Mouse (Mus musculus): Measurements from ENCODE around the gene Il10rb.

Gene Il10rb

DNA sequence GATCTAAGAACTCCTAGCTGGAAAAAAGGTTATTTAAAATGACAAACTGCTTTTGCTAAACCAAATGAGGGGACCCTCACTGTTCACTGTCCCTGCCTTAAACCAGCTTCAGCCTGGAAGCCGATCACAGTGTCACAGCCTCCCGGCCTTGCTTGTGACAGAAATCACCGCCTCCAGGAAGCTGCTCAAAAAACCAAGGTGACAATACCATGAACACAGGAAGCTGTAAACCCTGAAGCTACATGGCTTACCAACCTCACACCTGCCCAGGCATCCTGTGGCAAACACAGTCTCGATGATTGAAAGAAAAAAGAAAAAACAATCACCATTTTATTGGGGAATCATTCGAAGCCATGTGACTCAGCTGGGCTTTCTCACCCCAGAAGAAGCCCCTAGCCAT is 39.6 kb downstream of the Il10rb start:
- H3K36me3 ChIP-seq (ENCODE audit: control insufficient read depth, insufficient read depth, low read length, poor library complexity, severe bottlenecking): no peaks in the 10 kb centered on the region
- H3K27me3 ChIP-seq (ENCODE audit: control insufficient read depth, insufficient read depth, low read length, poor library complexity, severe bottlenecking): no peaks in the 10 kb centered on the region
- peak; percentile 65 for DNase-seq (ENCODE audit: low read depth, low spot score)

- no peaks in the 10 kb centered on the region for H3K36me3 ChIP-seq (ENCODE audit: control insufficient read depth, insufficient read depth, low read length, poor library complexity, severe bottlenecking)
- no peaks in the 10 kb centered on the region for H3K27me3 ChIP-seq (ENCODE audit: control insufficient read depth, insufficient read depth, low read length, poor library complexity, severe bottlenecking)
- DNase-seq (ENCODE audit: low read depth, low spot score): peak; percentile 74
Measured at GRCm38 (mm10) chr16:91446778-91447511, 41.0 kb downstream of the Il10rb start.

- Histone ChIP-seq H3K36me3 (ENCODE audit: control insufficient read depth, insufficient read depth, low read length, poor library complexity, severe bottlenecking) (no peaks in the 10 kb centered on the region), H3K27me3 (ENCODE audit: control insufficient read depth, insufficient read depth, low read length, poor library complexity, severe bottlenecking) (no peaks in the 10 kb centered on the region)
- no peak for DNase-seq (ENCODE audit: low read depth, low spot score)
Measured at GRCm38 (mm10) chr16:91447512-91447900, 41.5 kb downstream of the Il10rb start.

- no peaks in the 10 kb centered on the region for H3K36me3 ChIP-seq (ENCODE audit: control insufficient read depth, insufficient read depth, low read length, poor library complexity, severe bottlenecking)
- no peaks in the 10 kb centered on the region for H3K27me3 ChIP-seq (ENCODE audit: control insufficient read depth, insufficient read depth, low read length, poor library complexity, severe bottlenecking)
- no peak for DNase-seq (ENCODE audit: low read depth, low spot score)
Measured at GRCm38 (mm10) chr16:91448088-91448487, 42.1 kb downstream of the Il10rb start.

- Histone ChIP-seq H3K27me3 (ENCODE audit: control insufficient read depth, insufficient read depth, low read length, poor library complexity, severe bottlenecking) (no peaks in the 10 kb centered on the region), H3K36me3 (ENCODE audit: control insufficient read depth, insufficient read depth, low read length, poor library complexity, severe bottlenecking) (no peaks in the 10 kb centered on the region)
- no peak for DNase-seq (ENCODE audit: low read depth, low spot score)
Measured at GRCm38 (mm10) chr16:91448895-91449294, 42.9 kb downstream of the Il10rb start.

- no peaks in the 10 kb centered on the region for H3K36me3 ChIP-seq (ENCODE audit: control insufficient read depth, insufficient read depth, low read length, poor library complexity, severe bottlenecking)
- H3K27me3 ChIP-seq (ENCODE audit: control insufficient read depth, insufficient read depth, low read length, poor library complexity, severe bottlenecking): no peaks in the 10 kb centered on the region
- DNase-seq (ENCODE audit: low read depth, low spot score): no peak
Measured at GRCm38 (mm10) chr16:91450137-91451064, 44.4 kb downstream of the Il10rb start.

GRCm38 (mm10) chr16:91451949-91452348 is 46.0 kb downstream of the Il10rb start:
- H3K27me3 ChIP-seq (ENCODE audit: control insufficient read depth, insufficient read depth, low read length, poor library complexity, severe bottlenecking): no peaks in the 10 kb centered on the region
- no peaks in the 10 kb centered on the region for H3K36me3 ChIP-seq (ENCODE audit: control insufficient read depth, insufficient read depth, low read length, poor library complexity, severe bottlenecking)
- DNase-seq (ENCODE audit: low read depth, low spot score): peak; percentile 61

GRCm38 (mm10) chr16:91452363-91452896 is 46.5 kb downstream of the Il10rb start:
- no peaks in the 10 kb centered on the region for H3K27me3 ChIP-seq (ENCODE audit: control insufficient read depth, insufficient read depth, low read length, poor library complexity, severe bottlenecking)
- no peaks in the 10 kb centered on the region for H3K36me3 ChIP-seq (ENCODE audit: control insufficient read depth, insufficient read depth, low read length, poor library complexity, severe bottlenecking)
- DNase-seq (ENCODE audit: low read depth, low spot score): peak; percentile 44

DNA sequence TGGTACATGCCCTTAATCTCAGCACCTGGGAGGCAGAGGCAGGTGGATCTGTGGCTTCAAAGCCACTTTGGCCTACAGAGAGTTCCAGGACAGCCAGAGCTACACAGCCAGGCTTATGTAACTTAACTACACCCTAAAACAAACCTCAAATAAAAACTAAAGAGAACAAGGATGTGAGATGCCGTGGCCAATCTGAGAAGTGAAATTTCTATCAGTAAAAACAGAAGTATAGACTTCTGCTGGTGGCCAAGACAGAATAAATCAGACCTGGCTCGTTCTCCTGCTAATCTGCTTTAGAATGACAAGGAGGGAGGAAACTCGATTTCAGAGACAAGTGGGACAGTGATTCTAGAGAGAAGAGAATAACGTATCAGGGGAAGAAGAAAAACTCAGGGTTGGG is 49.9 kb downstream of the Il10rb start:
- peak; percentile 63 for DNase-seq (ENCODE audit: low read depth, low spot score)
- Histone ChIP-seq H3K27me3 (ENCODE audit: control insufficient read depth, insufficient read depth, low read length, poor library complexity, severe bottlenecking) (no peaks in the 10 kb centered on the region), H3K36me3 (ENCODE audit: control insufficient read depth, insufficient read depth, low read length, poor library complexity, severe bottlenecking) (no peaks in the 10 kb centered on the region)

DNA sequence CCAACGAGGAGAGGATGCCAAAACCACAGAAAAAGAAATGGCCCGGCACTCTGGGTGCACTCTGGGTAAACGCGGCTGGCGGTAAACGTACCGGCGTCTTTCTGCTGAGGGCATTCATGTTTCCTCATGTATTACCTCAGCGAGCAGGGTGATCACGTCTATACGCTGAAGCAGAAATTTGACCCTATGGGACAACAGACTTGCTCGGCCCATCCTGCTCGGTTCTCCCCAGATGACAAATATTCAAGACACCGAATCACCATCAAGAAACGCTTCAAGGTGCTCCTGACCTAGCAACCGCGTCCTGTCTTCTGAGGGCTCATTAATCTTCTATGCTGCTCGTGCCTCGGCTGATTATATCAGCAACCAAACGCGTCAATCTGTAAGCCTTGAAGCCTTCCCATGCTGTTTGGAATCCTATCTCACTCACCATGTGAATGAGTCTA is 52.4 kb downstream of the Il10rb start:
- H3K36me3 ChIP-seq (ENCODE audit: control insufficient read depth, insufficient read depth, low read length, poor library complexity, severe bottlenecking): no peaks in the 10 kb centered on the region
- no peaks in the 10 kb centered on the region for H3K27me3 ChIP-seq (ENCODE audit: control insufficient read depth, insufficient read depth, low read length, poor library complexity, severe bottlenecking)
- DNase-seq (ENCODE audit: low read depth, low spot score): peak; percentile 56

DNA sequence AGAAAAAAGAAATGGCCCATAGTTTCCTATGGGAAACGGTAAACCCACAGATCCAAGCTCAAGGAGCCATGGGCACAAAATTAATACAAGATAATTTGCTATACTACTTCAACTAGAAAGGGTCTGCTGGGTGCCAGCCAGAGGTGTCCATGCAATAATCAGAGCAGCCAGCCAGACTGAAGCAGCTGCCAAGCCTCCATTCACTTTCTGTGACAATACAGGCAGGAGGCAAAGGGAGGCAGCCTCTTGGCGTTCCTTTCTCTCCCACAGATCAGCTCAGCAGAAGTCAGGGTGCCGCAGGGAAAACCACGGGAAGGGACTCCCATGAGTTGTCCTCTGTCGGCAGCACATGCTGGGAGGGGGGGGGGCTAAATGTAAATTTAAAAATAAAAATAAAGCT is 53.0 kb downstream of the Il10rb start:
- no peak for DNase-seq (ENCODE audit: low read depth, low spot score)
- Histone ChIP-seq H3K36me3 (ENCODE audit: control insufficient read depth, insufficient read depth, low read length, poor library complexity, severe bottlenecking) (no peaks in the 10 kb centered on the region), H3K27me3 (ENCODE audit: control insufficient read depth, insufficient read depth, low read length, poor library complexity, severe bottlenecking) (no peaks in the 10 kb centered on the region)

GRCm38 (mm10) chr16:91459396-91459795 is 53.4 kb downstream of the Il10rb start:
- peak; percentile 69 for DNase-seq (ENCODE audit: low read depth, low spot score)
- Histone ChIP-seq H3K36me3 (ENCODE audit: control insufficient read depth, insufficient read depth, low read length, poor library complexity, severe bottlenecking) (no peaks in the 10 kb centered on the region), H3K27me3 (ENCODE audit: control insufficient read depth, insufficient read depth, low read length, poor library complexity, severe bottlenecking) (no peaks in the 10 kb centered on the region)

DNA sequence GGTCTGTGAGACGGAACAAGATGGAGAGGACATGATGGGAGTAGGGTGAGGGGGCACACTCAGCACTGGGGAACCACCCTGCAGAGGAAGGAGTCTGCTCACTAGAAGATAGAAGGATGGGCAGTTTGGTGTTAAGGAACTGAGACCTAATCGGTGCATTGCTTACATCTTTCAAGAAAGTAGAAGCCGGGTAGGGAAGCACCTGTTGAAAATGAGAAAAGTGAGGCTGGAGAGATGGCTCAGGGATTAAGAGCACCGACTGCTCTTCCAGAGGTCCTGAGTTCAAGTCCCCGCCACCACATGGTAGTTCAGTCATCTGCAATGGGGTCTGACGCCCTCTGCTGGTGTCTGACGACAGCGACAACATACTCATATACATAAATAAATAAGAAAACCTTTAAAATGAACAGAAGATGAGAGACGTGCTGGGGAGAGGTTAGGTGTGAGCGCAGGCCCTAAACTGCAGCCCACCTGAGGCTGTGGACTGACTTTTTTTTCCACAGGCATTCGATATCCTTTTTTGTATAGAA is 53.9 kb downstream of the Il10rb start:
- no peaks in the 10 kb centered on the region for H3K36me3 ChIP-seq (ENCODE audit: control insufficient read depth, insufficient read depth, low read length, poor library complexity, severe bottlenecking)
- no peaks in the 10 kb centered on the region for H3K27me3 ChIP-seq (ENCODE audit: control insufficient read depth, insufficient read depth, low read length, poor library complexity, severe bottlenecking)
- peak; percentile 77 for DNase-seq (ENCODE audit: low read depth, low spot score)

DNA sequence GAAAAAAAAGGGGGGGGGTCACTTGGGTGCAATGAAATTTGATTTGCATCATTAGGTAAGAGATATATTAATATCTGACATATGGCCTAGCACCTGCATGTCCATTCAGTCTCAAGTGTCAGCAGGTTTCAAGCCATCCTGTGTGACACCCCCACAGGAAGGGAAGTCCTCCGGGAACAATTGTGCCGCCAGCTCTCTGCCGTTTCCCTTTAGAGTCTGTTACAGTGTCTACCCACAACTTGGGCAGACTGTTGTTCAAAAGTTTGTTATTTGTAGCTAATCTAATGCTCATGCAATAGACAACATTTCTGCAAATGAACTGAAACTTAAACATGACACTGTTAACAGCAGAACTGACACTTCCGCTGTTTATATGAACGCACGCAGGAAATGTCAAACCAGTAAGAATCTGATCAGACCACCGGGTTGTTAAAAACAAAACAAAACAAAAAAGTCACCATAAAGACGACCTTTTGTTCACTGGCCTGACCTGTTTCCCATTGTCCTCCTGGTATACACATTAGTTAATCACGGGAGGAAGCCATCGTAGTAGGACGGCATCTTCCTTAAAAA is 55.2 kb downstream of the Il10rb start:
- no peaks in the 10 kb centered on the region for H3K27me3 ChIP-seq (ENCODE audit: control insufficient read depth, insufficient read depth, low read length, poor library complexity, severe bottlenecking)
- no peaks in the 10 kb centered on the region for H3K36me3 ChIP-seq (ENCODE audit: control insufficient read depth, insufficient read depth, low read length, poor library complexity, severe bottlenecking)
- DNase-seq (ENCODE audit: low read depth, low spot score): peak; percentile 61

Measured in splenic B cell, adult 2 months (primary cell).